Mouse (Mus musculus) embryonic fibroblast, embryonic 13.5 days (primary cell): ENCODE data around the gene Ulbp1. TPM values are rescaled to one million over a fixed set of nuclear protein-coding genes. Genes with fewer than 3 reads are reported as not detected.
"Not testable (repeated sequence)": the region's sequence is repeated elsewhere in the genome, so short reads cannot be mapped to it uniquely, and the experiment has no call there.

Experiments used
- H3K27ac ChIP-seq: 2 replicates; pipeline ENCODE4 v1.5.1; 2012; ENCODE audit warnings: low read length, control low read depth, inconsistent platforms; ENCODE audit not compliant: insufficient read depth
- H3K4me1 ChIP-seq: 2 replicates; pipeline ENCODE4 v1.6.1; 2011; ENCODE audit warnings: low read length; ENCODE audit not compliant: control insufficient read depth, insufficient read depth
- H3K4me3 ChIP-seq: 2 replicates; pipeline ENCODE4 v1.5.1; 2011; ENCODE audit warnings: mild to moderate bottlenecking, control low read depth, low read length; ENCODE audit not compliant: insufficient read depth
- CTCF ChIP-seq: IDR thresholded peaks from 2 replicates; pipeline ENCODE4 v1.5.1; 2011; ENCODE audit warnings: mild to moderate bottlenecking, control low read depth, low read length, moderate library complexity, borderline replicate concordance; ENCODE audit not compliant: insufficient read depth
- POLR2A ChIP-seq: IDR thresholded peaks from 2 replicates; pipeline ENCODE4 v1.6.1; 2011; ENCODE audit warnings: low read depth, mild to moderate bottlenecking, control low read depth, low read length, moderate library complexity
- polyA plus RNA-seq: library from polyadenylated mRNA; stranded (reverse); fragments of >200 nt; gene quantifications from 2 replicates; pipeline ENCODE4 v1.2.4, GENCODE M21; 2011; ENCODE audit warnings: low read depth; ENCODE audit not compliant: missing spikeins, insufficient read length

Ulbp1 gene
- polyA plus RNA-seq: 5.4 and 8.1 TPM in 2 replicates

- H3K27ac ChIP-seq: peak within 1 kb of the TSS; percentile 5; the same call in 1 of the 2 replicates
- H3K4me1 ChIP-seq: no peaks in the 10 kb centered on the region; the same call in 1 of the 2 replicates
- TF ChIP-seq CTCF (no peak), POLR2A (no peak)
- H3K4me3 ChIP-seq: no peak within 1 kb of the TSS
Measured at GRCm38 (mm10) chr10:7473197-7473889, at the start of gene Ulbp1. Gene Ulbp1, minus strand, starts transcription at chr10:7473638.

DNA sequence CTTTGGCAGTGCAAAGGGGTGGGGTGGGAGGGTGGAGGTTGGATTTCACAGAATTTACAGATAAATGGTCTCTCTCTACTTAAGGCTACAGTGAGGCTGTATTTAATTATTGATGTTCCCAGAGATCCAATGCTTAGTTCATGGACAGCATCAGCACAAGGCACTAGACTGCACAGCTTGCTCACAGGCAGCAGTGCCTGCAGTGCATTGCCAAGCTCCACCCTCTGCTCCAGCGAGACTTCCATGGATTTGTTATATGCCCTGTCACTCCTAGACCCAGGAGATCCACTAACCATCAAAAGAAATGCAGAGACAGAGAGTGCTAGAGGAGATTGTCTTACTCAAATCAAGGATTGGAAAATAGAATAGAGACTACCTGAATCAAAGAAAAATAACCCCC lies 24.7 kb upstream of the Ulbp1 start:
- not testable (repeated sequence) for H3K27ac ChIP-seq, H3K4me1 ChIP-seq

DNA sequence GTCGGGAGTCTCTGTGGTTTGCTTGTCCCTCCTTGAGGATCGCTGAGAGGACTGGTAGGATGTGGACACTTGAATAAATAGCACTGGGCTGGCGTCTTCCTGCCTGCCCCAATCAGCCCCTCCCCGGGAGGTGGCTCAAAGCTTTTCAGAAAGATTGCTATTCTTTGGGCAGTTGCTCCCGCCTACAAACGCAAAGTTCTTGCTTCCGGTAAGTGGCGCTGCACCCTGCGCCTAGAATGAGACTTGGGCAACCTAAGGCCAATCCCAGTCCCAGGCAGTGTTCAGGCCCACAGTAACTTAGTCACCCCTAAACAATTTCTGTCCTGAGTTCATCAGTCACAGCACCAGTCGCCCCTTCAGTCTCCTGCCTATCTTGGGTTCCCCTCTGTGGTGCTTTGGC lies 18.9 kb upstream of the Ulbp1 start:
- not testable (repeated sequence) for H3K27ac ChIP-seq

More for the DNA sequence above, 24.7 kb upstream of the Ulbp1 start:
- not testable (repeated sequence) for H3K4me3 ChIP-seq

DNA sequence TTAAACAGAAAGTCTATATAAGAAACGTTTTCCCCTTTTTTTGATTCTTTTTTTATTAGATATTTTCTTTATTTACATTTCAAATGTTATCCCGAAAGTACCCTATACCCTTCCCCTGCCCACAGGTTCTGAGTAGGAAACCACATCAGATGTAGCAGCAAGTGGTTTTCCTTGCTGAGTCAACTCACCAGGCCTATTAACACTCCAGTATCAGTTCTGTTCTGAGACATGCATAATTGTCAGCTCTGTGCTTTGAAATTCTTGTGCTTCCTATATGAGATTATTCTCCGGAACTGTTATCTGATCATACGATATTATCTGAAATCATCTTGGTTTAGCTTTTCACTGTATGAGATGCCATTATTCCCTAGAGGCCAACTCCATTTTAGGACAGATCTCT lies 10.2 kb upstream of the Ulbp1 start:
- no peak overlapping the region for H3K27ac ChIP-seq
- TF ChIP-seq CTCF (no peak), POLR2A (no peak)
- no peaks in the 10 kb centered on the region for H3K4me1 ChIP-seq
- H3K4me3 ChIP-seq: no peak overlapping the region

More for the DNA sequence above, 18.9 kb upstream of the Ulbp1 start:
- H3K4me3 ChIP-seq, H3K4me1 ChIP-seq: not testable (repeated sequence)

GRCm38 (mm10) chr10:7474225-7474624 lies 787 bp upstream of the Ulbp1 start:
- H3K4me3 ChIP-seq, H3K4me1 ChIP-seq: not testable (repeated sequence)
- peak overlapping the region; percentile 5; the same call in 1 of the 2 replicates for H3K27ac ChIP-seq

- TF ChIP-seq CTCF (no peak), POLR2A (no peak)
- Histone ChIP-seq H3K4me3 (peak overlapping the region; percentile 11; the same call in 1 of the 2 replicates), H3K4me1 (no peaks in the 10 kb centered on the region; the same call in 1 of the 2 replicates), H3K27ac (no peak overlapping the region)
Measured at GRCm38 (mm10) chr10:7471664-7472063, 1.8 kb downstream of the Ulbp1 start.

DNA sequence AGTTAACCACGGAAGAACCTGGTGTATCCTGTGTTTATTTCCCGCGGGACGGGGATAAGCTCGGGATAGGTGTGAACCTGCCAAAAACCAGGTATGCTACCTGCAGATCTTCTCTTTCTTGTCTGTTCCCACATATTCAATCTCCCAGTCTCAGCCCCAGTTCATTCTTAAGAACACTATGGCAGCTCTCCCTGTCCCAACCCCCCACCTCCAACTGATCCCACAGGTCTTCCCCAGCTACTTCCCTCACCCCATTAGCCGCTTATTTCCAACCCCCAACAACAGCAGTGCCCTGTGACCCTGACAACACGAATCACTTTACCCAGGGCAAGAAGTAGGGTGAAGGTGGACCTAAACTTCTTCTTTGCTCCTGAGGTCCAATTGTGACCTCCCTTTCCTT lies 3.0 kb downstream of the Ulbp1 start:
- no peaks in the 10 kb centered on the region; the same call in 1 of the 2 replicates for H3K4me1 ChIP-seq
- H3K4me3 ChIP-seq: peak overlapping the region; percentile 21
- TF ChIP-seq CTCF (no peak), POLR2A (no peak)
- H3K27ac ChIP-seq: no peak overlapping the region

GRCm38 (mm10) chr10:7469716-7470414 lies 3.6 kb downstream of the Ulbp1 start:
- not testable (repeated sequence) for H3K4me1 ChIP-seq, H3K27ac ChIP-seq
- H3K4me3 ChIP-seq: peak overlapping the region; percentile 21

- no peaks in the 10 kb centered on the region for H3K4me1 ChIP-seq
- no peak overlapping the region for H3K27ac ChIP-seq
- TF ChIP-seq CTCF: peak; percentile 43; the same call in 1 of the 2 replicates
- TF ChIP-seq POLR2A: no peak
- no peak overlapping the region for H3K4me3 ChIP-seq
Measured at GRCm38 (mm10) chr10:7462006-7462405, 11.4 kb downstream of the Ulbp1 start.

- TF ChIP-seq CTCF (no peak), POLR2A (no peak)
- Histone ChIP-seq H3K4me1 (no peaks in the 10 kb centered on the region), H3K4me3 (no peak overlapping the region), H3K27ac (no peak overlapping the region)
Measured at GRCm38 (mm10) chr10:7438928-7439327, 34.5 kb downstream of the Ulbp1 start.
